Mouse (Mus musculus) hindbrain, postnatal 0 days (tissue): ENCODE results near the gene Rgs3. TPM values are rescaled to one million over a fixed set of nuclear protein-coding genes. Genes with fewer than 3 reads are reported as not detected.

Experiments
- ATAC-seq: fragments of 200-750 bp; cut with Nextera tagmentation; 2 replicates; pipeline ENCODE4 v1.8.0; 2017; ENCODE audit warnings: mild to moderate bottlenecking, moderate TSS enrichment, moderate library complexity
- DNase-seq: peaks from one replicate; pipeline ENCODE4 v3.0.0-alpha.2; 2015; ENCODE audit warnings: low spot score
- H3K27ac ChIP-seq: fragments of 300-500 bp; sonication (generic); 2 replicates; pipeline ENCODE4 v1.5.1; 2014; ENCODE audit warnings: mild to moderate bottlenecking
- H3K27me3 ChIP-seq: fragments of 300-500 bp; sonication (generic); 2 replicates; pipeline ENCODE4 v1.6.1; 2014; ENCODE audit warnings: low read length, mixed read lengths; ENCODE audit not compliant: insufficient read depth
- H3K36me3 ChIP-seq: fragments of 300-500 bp; sonication (generic); 2 replicates; pipeline ENCODE4 v1.6.1; 2014; ENCODE audit warnings: low read length, mixed read lengths; ENCODE audit not compliant: insufficient read depth
- H3K4me1 ChIP-seq: fragments of 300-500 bp; sonication (generic); 2 replicates; pipeline ENCODE4 v1.6.1; 2014; ENCODE audit warnings: antibody characterized with exemption, low read length, mixed read lengths; ENCODE audit not compliant: insufficient read depth
- H3K4me2 ChIP-seq: fragments of 300-500 bp; sonication (generic); 2 replicates; pipeline ENCODE4 v1.6.1; 2014; ENCODE audit warnings: low read depth, mild to moderate bottlenecking, low read length, moderate library complexity, mixed read lengths
- H3K4me3 ChIP-seq: fragments of 300-500 bp; sonication (generic); 2 replicates; pipeline ENCODE4 v1.5.1; 2014; ENCODE audit warnings: low read length
- H3K9ac ChIP-seq: fragments of 300-500 bp; sonication (generic); replicated peaks from 2 replicates; pipeline ENCODE4 v1.6.1; 2014; ENCODE audit warnings: mild to moderate bottlenecking, low read length, moderate library complexity, mixed read lengths
- H3K9me3 ChIP-seq: fragments of 300-500 bp; sonication (generic); 2 replicates; pipeline ENCODE4 v1.6.1; 2016; ENCODE audit warnings: low read length, mixed read lengths
- CTCF ChIP-seq: IDR thresholded peaks from 2 replicates; pipeline ENCODE4 v1.5.1; 2016; ENCODE audit warnings: antibody characterized with exemption, control low read depth, low read depth
- whole genome bisulfite sequencing: fragments of 180-500 bp; shearing (Covaris S2); extraction: QIAGEN DNeasy Blood & Tissue Kit; methylation state at CpG from one replicate; pipeline ENCODE4 v1.1.7; 2014; 5-methylcytosine and 5-hydroxymethylcytosine counted together
- polyA plus RNA-seq: library from polyadenylated mRNA; unstranded; fragments of >200 nt; fragmentation: Nextera tagmentation; extraction: Ambion mirVana; gene quantifications from 2 replicates; pipeline ENCODE4 v1.2.1, GENCODE M21; 2015
- total RNA-seq: library from RNA; depleted of rRNA; stranded (reverse); fragments of >200 nt; gene quantifications from 2 replicates; pipeline ENCODE4 v1.2.3, GENCODE M21; 2014

The Rgs3 gene
- total and polyA plus RNA-seq, 2 experiments from 2014 or later = 44.6 to 71.9 TPM

- no peak overlapping the region for H3K4me2 ChIP-seq
- H3K27me3 ChIP-seq = no peaks in the 10 kb centered on the region
- no peaks in the 10 kb centered on the region for H3K4me1 ChIP-seq
- no peak overlapping the region for H3K27ac ChIP-seq
- peaks cover 1% of the 10 kb centered on the region; the same call in 1 of the 2 replicates for H3K36me3 ChIP-seq
- no peak overlapping the region for H3K4me3 ChIP-seq
- no peak for TF ChIP-seq CTCF
- no peak for ATAC-seq
- no peak for DNase-seq
- H3K9me3 ChIP-seq = no peaks in the 10 kb centered on the region
- WGBS = 60% methylated on average over 1 of the region's 1 CpGs
- H3K9ac ChIP-seq = no peak overlapping the region
These were observed 149.3 kb downstream of the Rgs3 start for GRCm38 (mm10) chr4:62708994-62709393.

GRCm38 (mm10) chr4:62709448-62709847, 149.8 kb downstream of the Rgs3 start:
- no peak for TF ChIP-seq CTCF
- DNase-seq (no peak), ATAC-seq (no peak)
- Histone ChIP-seq H3K9me3 (no peaks in the 10 kb centered on the region), H3K4me1 (no peaks in the 10 kb centered on the region), H3K36me3 (no peaks in the 10 kb centered on the region), H3K27ac (no peak overlapping the region), H3K9ac (no peak overlapping the region), H3K4me2 (no peak overlapping the region), H3K4me3 (no peak overlapping the region), H3K27me3 (no peaks in the 10 kb centered on the region)
- WGBS = 73% methylated on average over 5 of the region's 5 CpGs

- TF ChIP-seq CTCF = no peak
- no peak overlapping the region for H3K4me2 ChIP-seq
- H3K27ac ChIP-seq = no peak overlapping the region
- H3K4me1 ChIP-seq = no peaks in the 10 kb centered on the region
- DNase-seq = no peak
- no peak for ATAC-seq
- no peak overlapping the region for H3K9ac ChIP-seq
- no peaks in the 10 kb centered on the region for H3K27me3 ChIP-seq
- no peak overlapping the region for H3K4me3 ChIP-seq
- no peaks in the 10 kb centered on the region for H3K36me3 ChIP-seq
- H3K9me3 ChIP-seq = no peaks in the 10 kb centered on the region
- WGBS = 83% methylated on average over 7 of the region's 7 CpGs
These were observed 151.5 kb downstream of the Rgs3 start for GRCm38 (mm10) chr4:62711159-62711558.

GRCm38 (mm10) chr4:62711582-62711981, 151.9 kb downstream of the Rgs3 start:
- no peaks in the 10 kb centered on the region for H3K4me1 ChIP-seq
- no peak for DNase-seq
- H3K4me3 ChIP-seq = no peak overlapping the region
- no peak for ATAC-seq
- no peak overlapping the region for H3K4me2 ChIP-seq
- H3K9me3 ChIP-seq = no peaks in the 10 kb centered on the region
- no peak overlapping the region for H3K9ac ChIP-seq
- no peaks in the 10 kb centered on the region for H3K27me3 ChIP-seq
- 63% methylated on average over 4 of the region's 4 CpGs for WGBS
- no peaks in the 10 kb centered on the region for H3K36me3 ChIP-seq
- H3K27ac ChIP-seq = no peak overlapping the region
- no peak for TF ChIP-seq CTCF

- DNase-seq = no peak
- H3K9me3 ChIP-seq = 0 out of 2 replicates have a peak, but pooled peaks cover 3% of the 10 kb centered on the region
- no peak overlapping the region for H3K4me3 ChIP-seq
- H3K4me1 ChIP-seq = no peaks in the 10 kb centered on the region
- no peak overlapping the region for H3K27ac ChIP-seq
- no peak overlapping the region for H3K9ac ChIP-seq
- no peak for ATAC-seq
- H3K27me3 ChIP-seq = no peaks in the 10 kb centered on the region
- TF ChIP-seq CTCF = no peak
- H3K36me3 ChIP-seq = no peaks in the 10 kb centered on the region
- no peak overlapping the region for H3K4me2 ChIP-seq
These were observed 161.2 kb downstream of the Rgs3 start for GRCm38 (mm10) chr4:62720861-62721260.

GRCm38 (mm10) chr4:62722021-62722426, 162.4 kb downstream of the Rgs3 start:
- Histone ChIP-seq H3K36me3 (no peaks in the 10 kb centered on the region), H3K9me3 (0 out of 2 replicates have a peak, but pooled peaks cover 3% of the 10 kb centered on the region), H3K4me1 (no peaks in the 10 kb centered on the region), H3K4me3 (no peak overlapping the region), H3K9ac (no peak overlapping the region), H3K27ac (no peak overlapping the region), H3K27me3 (no peaks in the 10 kb centered on the region), H3K4me2 (no peak overlapping the region)
- DNase-seq = no peak
- ATAC-seq = no peak
- TF ChIP-seq CTCF = no peak
- 42% methylated on average over 3 of the region's 3 CpGs for WGBS

- Histone ChIP-seq H3K27ac (no peak overlapping the region), H3K36me3 (no peaks in the 10 kb centered on the region), H3K9me3 (0 out of 2 replicates have a peak, but pooled peaks cover 3% of the 10 kb centered on the region), H3K4me1 (no peaks in the 10 kb centered on the region), H3K4me2 (no peak overlapping the region), H3K9ac (no peak overlapping the region), H3K4me3 (no peak overlapping the region), H3K27me3 (no peaks in the 10 kb centered on the region)
- 93% methylated on average over 5 of the region's 5 CpGs for WGBS
- no peak for TF ChIP-seq CTCF
- DNase-seq = no peak
- no peak for ATAC-seq
These were observed 164.1 kb downstream of the Rgs3 start for GRCm38 (mm10) chr4:62723795-62724194.
